Mouse (Mus musculus): ENCODE results near the gene Vps26a. TPM values are rescaled to one million over a fixed set of nuclear protein-coding genes. Genes with fewer than 3 reads are reported as not detected.

Gene Vps26a
- polyA plus RNA-seq (2012; rRNA removed): 34.9 and 35.5 TPM in 2 replicates

DNA sequence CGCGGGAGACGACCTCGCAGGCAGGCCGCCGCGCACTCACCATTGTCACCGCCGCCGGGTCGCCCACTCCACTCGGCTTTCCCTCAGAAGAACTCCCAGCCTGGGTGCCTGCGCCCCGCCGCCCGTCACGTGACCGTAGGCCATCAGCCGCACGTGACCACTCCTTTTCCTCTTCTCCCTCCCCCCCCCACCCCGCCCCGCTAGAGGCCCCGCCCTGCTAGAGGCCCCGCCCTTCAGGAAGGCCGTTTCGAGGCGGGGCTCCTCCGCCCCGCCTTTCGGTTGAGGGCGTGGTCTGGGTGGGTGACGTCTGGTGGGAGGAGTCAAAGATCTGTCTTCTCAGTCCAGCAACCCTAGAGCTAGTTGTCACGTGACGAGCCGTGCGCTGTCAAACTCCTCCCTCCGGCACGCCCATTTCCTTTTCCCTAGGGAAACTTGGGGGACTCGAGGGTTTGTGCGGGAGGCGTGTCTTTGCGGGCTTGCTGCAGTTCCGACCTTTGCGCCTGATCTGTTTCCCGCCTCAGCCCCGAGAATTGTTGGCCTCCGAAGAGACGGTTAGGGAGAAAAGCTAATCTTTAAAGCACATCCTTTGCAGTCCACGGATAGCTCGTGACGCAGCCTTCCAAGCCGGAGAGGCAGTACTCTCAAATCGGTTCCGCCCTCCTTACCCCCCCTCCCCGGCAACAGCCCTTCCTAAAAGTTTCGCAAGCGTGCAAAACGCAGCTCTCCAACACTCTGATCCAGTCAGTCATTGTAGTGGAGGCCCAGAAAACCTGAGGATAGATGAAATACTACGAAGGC lies at the start of gene Vps26a:
Vps26a (minus strand) TSS at position 188 of the 798 bp plus-strand sequence.

GRCm38 (mm10) chr10:62527351-62527750 lies 40.7 kb upstream of the Vps26a start, which contains the start of gene Srgn:
Srgn (minus strand) TSS chr10:62527451.

DNA sequence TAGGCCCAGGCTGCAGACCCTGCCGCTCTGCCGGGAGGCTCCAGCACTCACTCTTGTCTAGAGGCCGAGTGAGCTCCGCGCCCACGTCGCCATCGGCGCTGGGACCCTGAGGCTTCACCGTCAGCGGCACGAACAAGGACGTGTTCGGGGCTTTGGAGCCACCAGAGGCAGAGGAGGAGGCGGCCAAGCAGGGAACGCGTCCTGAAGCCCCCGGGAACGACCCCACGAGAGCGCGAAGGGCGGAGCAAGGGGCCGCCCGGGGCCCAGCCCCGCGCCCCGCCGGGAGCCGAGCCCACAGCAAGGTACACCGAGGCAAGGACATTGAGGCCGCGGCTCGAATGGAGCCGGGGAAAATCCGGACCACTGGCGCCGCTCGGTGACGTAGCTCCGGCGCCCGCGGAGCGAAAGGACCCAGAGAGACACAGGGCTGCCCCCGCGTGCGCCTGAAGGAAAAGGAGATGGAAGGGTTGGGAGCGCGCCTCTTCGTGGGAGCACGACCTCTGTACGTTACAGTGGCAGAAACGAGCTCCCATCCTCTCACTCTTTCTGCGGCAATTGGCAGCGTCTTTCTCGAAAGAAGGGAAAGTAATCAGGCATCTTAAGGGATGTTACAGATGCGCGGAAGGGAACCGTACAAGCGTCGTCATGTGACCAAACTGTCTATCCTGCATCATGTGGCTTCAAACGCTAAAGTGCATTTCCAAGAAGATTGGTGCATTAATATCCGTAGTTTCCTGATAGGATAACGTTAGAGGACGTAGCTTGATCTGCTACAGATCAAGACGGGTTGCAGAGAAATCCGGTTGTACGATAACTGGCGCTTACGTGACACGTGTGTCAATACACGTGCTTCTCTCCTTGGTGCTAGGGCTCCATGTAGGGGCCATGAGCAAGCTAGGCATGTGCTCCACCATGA lies 37.0 kb downstream of the Vps26a start, which contains the start of the genes 4930507D05Rik and Supv3l1:
4930507D05Rik (plus strand) TSS at position 126 of the 916 bp plus-strand sequence.
Supv3l1 (minus strand) TSS at position 375 of the 916 bp plus-strand sequence.

GRCm38 (mm10) chr10:62422255-62422654 lies 64.3 kb downstream of the Vps26a start, which contains the start of gene Hkdc1:
Hkdc1 (minus strand) TSS chr10:62422491.

Other genes with a start within 250 kb of the Vps26a start
- gene Tacr2, start 234.4 kb downstream of the Vps26a start, polyA plus RNA-seq (2012; rRNA removed): not detected in 2 replicates
- gene Hk1, start 106.9 kb downstream of the Vps26a start, polyA plus RNA-seq (2012; rRNA removed): 32.4 and 32.5 TPM in 2 replicates
- gene Hkdc1, start 64.3 kb downstream of the Vps26a start, polyA plus RNA-seq (2012; rRNA removed): 0.92 and 1.0 TPM in 2 replicates
- 0.55 and 0.61 TPM in 2 replicates for gene 4930507D05Rik, start 37.3 kb downstream of the Vps26a start, polyA plus RNA-seq (2012; rRNA removed)
- 28.9 and 34.1 TPM in 2 replicates for gene Supv3l1, start 37.1 kb downstream of the Vps26a start, polyA plus RNA-seq (2012; rRNA removed)
- gene Srgn, start 40.6 kb upstream of the Vps26a start, polyA plus RNA-seq (2012; rRNA removed): 3.8 and 3.9 TPM in 2 replicates
- 42.7 and 42.9 TPM in 2 replicates for gene Kif1bp, start 91.7 kb upstream of the Vps26a start, polyA plus RNA-seq (2012; rRNA removed)
- 57.9 and 77.6 TPM in 2 replicates for gene Ddx21, start 115.5 kb upstream of the Vps26a start, polyA plus RNA-seq (2012; rRNA removed)
- gene Ddx50, start 164.4 kb upstream of the Vps26a start, polyA plus RNA-seq (2012; rRNA removed): 117 and 242 TPM in 2 replicates
- 1.4 and 2.1 TPM in 2 replicates for gene Stox1, start 239.3 kb upstream of the Vps26a start, polyA plus RNA-seq (2012; rRNA removed)

All from central nervous system, embryonic 11.5 days (tissue).